Mouse (Mus musculus) heart, embryonic 16.5 days (tissue): ENCODE data around the gene Klk1b16. TPM values are rescaled to one million over a fixed set of nuclear protein-coding genes. Genes with fewer than 3 reads are reported as not detected.
"Not testable (repeated sequence)": the region's sequence is repeated elsewhere in the genome, so short reads cannot be mapped to it uniquely, and the experiment has no call there.

Source experiments
- ATAC-seq: fragments of 200-750 bp; cut with Nextera tagmentation; replicated peaks from 2 replicates; pipeline ENCODE4 v1.8.0; 2017; ENCODE audit warnings: moderate number of reproducible peaks; ENCODE audit not compliant: insufficient read depth, low FRiP score; ENCODE audit errors: extremely low read depth
- H3K27ac ChIP-seq: fragments of 300-500 bp; sonication (generic); 2 replicates; pipeline ENCODE4 v1.5.1; 2014; ENCODE audit warnings: mild to moderate bottlenecking, low read length, control low read depth, moderate library complexity
- H3K27me3 ChIP-seq: fragments of 300-500 bp; sonication (generic); 2 replicates; pipeline ENCODE4 v1.6.1; 2014; ENCODE audit warnings: low read length, mixed read lengths; ENCODE audit not compliant: control insufficient read depth, insufficient read depth
- H3K36me3 ChIP-seq: fragments of 300-500 bp; sonication (generic); 2 replicates; pipeline ENCODE4 v1.6.1; 2014; ENCODE audit not compliant: control insufficient read depth, insufficient read depth
- H3K4me1 ChIP-seq: fragments of 300-500 bp; sonication (generic); 2 replicates; pipeline ENCODE4 v1.6.1; 2014; ENCODE audit warnings: low read length, mixed read lengths; ENCODE audit not compliant: control insufficient read depth, insufficient read depth
- H3K4me2 ChIP-seq: fragments of 300-500 bp; sonication (generic); 2 replicates; pipeline ENCODE4 v1.6.1; 2014; ENCODE audit warnings: low read depth, mild to moderate bottlenecking, control low read depth, low read length
- H3K4me3 ChIP-seq: fragments of 300-500 bp; sonication (generic); 2 replicates; pipeline ENCODE4 v1.5.1; 2014; ENCODE audit warnings: mild to moderate bottlenecking, control low read depth, low read length
- H3K9ac ChIP-seq: fragments of 300-500 bp; sonication (generic); 2 replicates; pipeline ENCODE4 v1.6.1; 2014; ENCODE audit warnings: low read length, control low read depth
- H3K9me3 ChIP-seq: fragments of 300-500 bp; sonication (generic); replicated peaks from 2 replicates; pipeline ENCODE4 v1.6.1; 2016; ENCODE audit warnings: low read length; ENCODE audit not compliant: control insufficient read depth
- WGBS: fragments of 180-500 bp; shearing (Covaris S2); extraction: QIAGEN DNeasy Blood & Tissue Kit; methylation state at CpG from one replicate; pipeline ENCODE4 v1.1.7; 2014; 5-methylcytosine and 5-hydroxymethylcytosine counted together
- polyA plus RNA-seq: library from polyadenylated mRNA; unstranded; fragments of >200 nt; fragmentation: Nextera tagmentation; extraction: Ambion mirVana; gene quantifications from 2 replicates; pipeline ENCODE4 v1.2.1, GENCODE M21; 2015

Gene Klk1b16
- polyA plus RNA-seq = not detected in 2 replicates

GRCm38 (mm10) chr7:44136467-44136866 is at the start of gene Klk1b16:
Gene Klk1b16 (plus strand): TSS chr7:44136767.
- Histone ChIP-seq H3K4me2 (no peak within 1 kb of the TSS), H3K9ac (no peak within 1 kb of the TSS), H3K36me3 (no peaks in the 10 kb centered on the region), H3K4me1 (no peaks in the 10 kb centered on the region), H3K4me3 (no peak within 1 kb of the TSS), H3K9me3 (no peaks in the 10 kb centered on the region), H3K27me3 (no peaks in the 10 kb centered on the region), H3K27ac (no peak within 1 kb of the TSS)
- 80% methylated on average over 3 of the region's 3 CpGs for WGBS
- no peak for ATAC-seq

DNA sequence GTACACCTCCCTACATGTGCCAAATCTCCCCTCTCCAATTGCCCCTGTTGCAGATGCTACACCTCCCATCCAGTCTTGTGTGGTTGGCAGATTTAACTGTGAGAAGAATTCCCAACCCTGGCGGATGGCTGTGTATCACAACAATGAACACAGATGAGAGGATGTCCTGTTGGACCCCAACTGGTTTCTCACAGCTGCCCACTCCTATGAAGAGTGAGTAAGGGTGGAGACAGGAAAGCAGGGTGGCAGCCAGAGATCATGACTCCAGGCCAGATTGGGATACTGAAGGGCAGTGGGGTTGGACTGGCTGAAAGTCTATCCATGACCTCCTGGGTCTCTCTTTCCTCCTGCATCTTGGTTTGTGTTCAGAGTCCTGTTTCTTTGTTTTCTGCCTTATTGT is 40.5 kb upstream of the Klk1b16 start:
- Histone ChIP-seq H3K4me3 (no peak overlapping the region), H3K9ac (no peak overlapping the region), H3K4me2 (no peak overlapping the region), H3K27me3 (no peaks in the 10 kb centered on the region), H3K36me3 (no peaks in the 10 kb centered on the region), H3K27ac (no peak overlapping the region), H3K4me1 (no peaks in the 10 kb centered on the region), H3K9me3 (no peaks in the 10 kb centered on the region)
- no peak for ATAC-seq
- WGBS = 63% methylated on average over 1 of the region's 1 CpGs

DNA sequence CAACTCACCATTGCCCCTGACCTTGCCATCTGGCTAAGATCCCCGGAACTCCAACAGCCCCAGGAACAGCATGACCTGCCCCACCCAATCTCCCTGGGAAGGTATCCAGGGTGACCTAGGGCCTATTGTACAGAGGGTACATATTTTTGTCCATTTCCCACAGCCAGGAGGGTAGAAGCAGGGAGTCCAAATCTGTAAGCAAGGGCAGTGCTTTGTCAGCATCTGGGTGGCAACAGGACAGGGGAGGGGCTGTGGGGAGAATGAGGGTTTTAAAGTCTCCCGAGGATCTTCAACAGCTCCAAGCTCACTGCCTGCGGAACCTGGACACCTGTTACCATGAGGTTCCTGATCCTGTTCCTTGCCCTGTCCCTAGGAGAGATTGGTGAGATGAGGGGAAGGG is 34.5 kb upstream of the Klk1b16 start, which contains the start of gene Klk1b21:
Klk1b21 (plus strand) TSS at position 301 of the 400 bp plus-strand sequence.
- H3K9me3 ChIP-seq, H3K4me3 ChIP-seq, H3K4me2 ChIP-seq, H3K27ac ChIP-seq, H3K27me3 ChIP-seq, H3K9ac ChIP-seq, H3K36me3 ChIP-seq, ATAC-seq, H3K4me1 ChIP-seq: not testable (repeated sequence)
- 64% methylated on average over 3 of the region's 3 CpGs for WGBS

DNA sequence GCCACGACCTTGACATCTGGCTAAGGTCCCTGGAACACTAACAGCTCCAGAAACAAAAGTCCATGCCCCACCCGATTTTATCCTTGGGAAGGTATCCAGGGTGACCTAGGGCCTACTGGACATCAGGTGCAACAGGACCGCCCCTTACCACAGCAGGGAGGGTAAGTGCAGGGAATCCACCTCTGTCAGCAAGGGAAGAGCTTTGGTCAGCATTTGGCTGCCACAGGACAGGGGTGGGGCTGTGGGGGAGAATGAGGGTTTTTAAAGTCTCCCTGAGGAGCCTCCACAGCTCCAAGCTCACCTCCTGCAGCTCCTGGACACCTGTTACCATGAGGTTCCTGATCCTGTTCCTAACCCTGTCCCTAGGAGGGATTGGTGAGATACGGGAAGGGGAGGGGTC is 24.2 kb upstream of the Klk1b16 start, which contains the start of gene Klk1b22:
Klk1b22 (plus strand) TSS at position 301 of the 400 bp plus-strand sequence.
- ATAC-seq = no peak
- no peak within 1 kb of the TSS for H3K9ac ChIP-seq
- no peaks in the 10 kb centered on the region for H3K9me3 ChIP-seq
- WGBS = 52% methylated on average over 3 of the region's 4 CpGs
- H3K36me3 ChIP-seq = no peaks in the 10 kb centered on the region
- H3K4me2 ChIP-seq = no peak within 1 kb of the TSS
- no peak within 1 kb of the TSS for H3K27ac ChIP-seq
- H3K4me1 ChIP-seq = no peaks in the 10 kb centered on the region
- H3K27me3 ChIP-seq = no peaks in the 10 kb centered on the region
- no peak within 1 kb of the TSS for H3K4me3 ChIP-seq

- WGBS = 83% methylated on average over 6 of the region's 6 CpGs
- H3K36me3 ChIP-seq = no peaks in the 10 kb centered on the region
- H3K9ac ChIP-seq = no peak overlapping the region
- H3K4me1 ChIP-seq = no peaks in the 10 kb centered on the region
- no peaks in the 10 kb centered on the region for H3K9me3 ChIP-seq
- ATAC-seq = no peak; the same call in 1 of the 2 replicates
- H3K4me2 ChIP-seq = no peak overlapping the region
- no peak overlapping the region for H3K4me3 ChIP-seq
- H3K27me3 ChIP-seq = no peaks in the 10 kb centered on the region
- H3K27ac ChIP-seq = no peak overlapping the region
Measured at GRCm38 (mm10) chr7:44123445-44123844, 13.1 kb upstream of the Klk1b16 start.

- 73% methylated on average over 9 of the region's 9 CpGs for WGBS
- no peak overlapping the region for H3K4me2 ChIP-seq
Measured at GRCm38 (mm10) chr7:44179299-44180045, 42.9 kb downstream of the Klk1b16 start.

GRCm38 (mm10) chr7:44186516-44186915 is 49.9 kb downstream of the Klk1b16 start:
- H3K36me3 ChIP-seq, H3K9me3 ChIP-seq, H3K27me3 ChIP-seq, H3K4me2 ChIP-seq, ATAC-seq, H3K9ac ChIP-seq, H3K4me3 ChIP-seq, H3K4me1 ChIP-seq, H3K27ac ChIP-seq: not testable (repeated sequence)
- 58% methylated on average over 8 of the region's 8 CpGs for WGBS

More at GRCm38 (mm10) chr7:44179299-44180045, 42.9 kb downstream of the Klk1b16 start:
- no peak overlapping the region for H3K27ac ChIP-seq
- H3K9ac ChIP-seq = no peak overlapping the region
- no peaks in the 10 kb centered on the region for H3K27me3 ChIP-seq
- H3K4me1 ChIP-seq = no peaks in the 10 kb centered on the region
- ATAC-seq = no peak
- H3K4me3 ChIP-seq = no peak overlapping the region
- H3K9me3 ChIP-seq = no peaks in the 10 kb centered on the region
- H3K36me3 ChIP-seq = no peaks in the 10 kb centered on the region

GRCm38 (mm10) chr7:44187936-44188335 is 51.4 kb downstream of the Klk1b16 start, which contains the start of gene Klk1b24:
Gene Klk1b24 (plus strand): TSS chr7:44188236.
- H3K9me3 ChIP-seq, H3K4me3 ChIP-seq, H3K36me3 ChIP-seq, H3K4me1 ChIP-seq, H3K4me2 ChIP-seq, H3K27ac ChIP-seq, H3K27me3 ChIP-seq, ATAC-seq, H3K9ac ChIP-seq: not testable (repeated sequence)
